Mouse (Mus musculus): Measurements from ENCODE around the gene Pef1. TPM values are rescaled to one million over a fixed set of nuclear protein-coding genes. Genes with fewer than 3 reads are reported as not detected.

Pef1 gene
- polyA plus RNA-seq, 1 experiment from 2014 or later: 69.1 TPM

DNA sequence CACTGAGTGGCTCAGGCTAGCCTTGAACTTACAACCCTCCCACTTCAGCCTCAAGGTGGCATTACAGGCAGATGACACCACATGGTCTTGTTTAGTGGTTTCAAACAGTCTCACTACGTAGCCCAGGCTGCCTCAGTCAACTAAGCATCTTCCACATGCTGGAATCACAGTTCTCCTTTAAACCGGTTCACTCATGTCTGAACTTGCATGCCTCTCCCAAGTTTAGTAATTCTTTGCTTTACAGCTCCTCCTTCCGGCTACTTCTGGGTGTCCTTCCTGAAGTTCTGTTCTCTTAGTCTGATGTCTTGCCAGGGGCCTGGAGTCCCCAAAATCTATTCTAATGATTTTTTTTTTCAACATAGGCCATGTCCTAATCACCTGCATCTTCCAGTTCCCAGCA, 51.9 kb downstream of the Pef1 start:
- Histone ChIP-seq H3K4me2 (no peak overlapping the region), H3K4me3 (no peak overlapping the region), H3K36me3 (no peaks in the 10 kb centered on the region), H3K27me3 (peaks cover 9% of the 10 kb centered on the region), H3K9me3 (no peaks in the 10 kb centered on the region), H3K9ac (no peak overlapping the region), H3K27ac (replicated peaks) (no peak overlapping the region), H3K4me1 (replicated peaks) (no peaks in the 10 kb centered on the region)
- 87% methylated on average over 3 of the region's 3 CpGs for whole genome bisulfite sequencing
- ATAC-seq (ENCODE audit: low FRiP score, low read depth): no peak

DNA sequence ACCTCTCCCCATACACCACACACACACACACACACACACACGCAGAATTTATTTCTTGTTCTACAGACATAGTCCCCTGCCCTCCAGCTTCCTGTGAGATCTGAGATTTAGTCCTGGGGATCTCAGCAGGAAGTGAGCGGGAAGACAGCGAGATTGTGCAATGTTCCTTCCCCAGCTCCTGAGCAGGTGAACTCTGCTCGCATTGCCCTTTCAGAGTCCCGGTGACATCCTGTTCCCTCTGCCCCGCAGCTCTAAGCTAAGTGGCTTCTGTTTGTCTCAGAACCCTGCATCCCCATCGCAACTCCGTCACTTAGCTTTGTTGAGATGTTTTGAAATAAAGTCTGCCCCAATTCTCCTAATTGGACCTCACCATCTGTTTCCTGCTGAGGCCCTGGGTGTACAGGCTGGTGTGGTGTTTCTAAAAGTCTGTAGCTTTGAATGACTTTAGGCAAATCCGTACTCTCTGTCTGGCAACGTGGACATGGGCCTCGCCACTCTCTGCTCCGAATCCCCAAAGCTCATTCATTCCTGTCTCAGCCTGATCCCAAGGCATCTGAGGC, 54.5 kb downstream of the Pef1 start:
- Histone ChIP-seq H3K4me2 (no peak overlapping the region), H3K36me3 (no peaks in the 10 kb centered on the region), H3K27me3 (peaks cover 11% of the 10 kb centered on the region), H3K9ac (no peak overlapping the region), H3K9me3 (no peaks in the 10 kb centered on the region), H3K27ac (replicated peaks) (no peak overlapping the region), H3K4me3 (no peak overlapping the region), H3K4me1 (replicated peaks) (no peaks in the 10 kb centered on the region)
- WGBS: 82% methylated on average over 12 of the region's 12 CpGs
- no peak for ATAC-seq (ENCODE audit: low FRiP score, low read depth)

DNA sequence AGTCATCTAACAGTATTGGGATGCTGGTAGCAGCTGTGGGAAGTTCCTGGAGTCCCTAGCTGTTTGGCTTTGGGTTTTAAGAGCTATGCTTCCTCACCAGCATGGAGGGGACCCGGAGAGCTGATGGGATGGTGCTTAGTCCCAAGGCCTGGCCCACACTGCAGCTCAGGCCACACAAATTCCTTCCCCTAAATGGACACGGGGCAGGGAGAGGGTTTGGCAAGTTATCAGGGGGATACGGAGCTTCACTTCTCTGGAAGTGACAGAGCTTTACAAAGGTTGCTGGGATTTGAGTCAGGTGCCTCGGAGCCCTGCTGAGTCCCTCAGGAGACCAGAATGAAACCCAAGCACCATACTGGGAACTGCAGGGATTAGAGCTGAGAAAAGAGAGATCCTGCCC, 59.0 kb downstream of the Pef1 start:
- no peak overlapping the region for H3K27ac ChIP-seq (replicated peaks)
- no peaks in the 10 kb centered on the region for H3K36me3 ChIP-seq
- H3K4me3 ChIP-seq: no peak overlapping the region
- no peak overlapping the region for H3K9ac ChIP-seq
- H3K9me3 ChIP-seq: no peaks in the 10 kb centered on the region
- peaks cover 30% of the 10 kb centered on the region for H3K27me3 ChIP-seq
- no peak overlapping the region for H3K4me2 ChIP-seq
- WGBS: 21% methylated on average over 4 of the region's 4 CpGs
- ATAC-seq (ENCODE audit: low FRiP score, low read depth): no peak
- peaks cover 7% of the 10 kb centered on the region for H3K4me1 ChIP-seq (replicated peaks)

DNA sequence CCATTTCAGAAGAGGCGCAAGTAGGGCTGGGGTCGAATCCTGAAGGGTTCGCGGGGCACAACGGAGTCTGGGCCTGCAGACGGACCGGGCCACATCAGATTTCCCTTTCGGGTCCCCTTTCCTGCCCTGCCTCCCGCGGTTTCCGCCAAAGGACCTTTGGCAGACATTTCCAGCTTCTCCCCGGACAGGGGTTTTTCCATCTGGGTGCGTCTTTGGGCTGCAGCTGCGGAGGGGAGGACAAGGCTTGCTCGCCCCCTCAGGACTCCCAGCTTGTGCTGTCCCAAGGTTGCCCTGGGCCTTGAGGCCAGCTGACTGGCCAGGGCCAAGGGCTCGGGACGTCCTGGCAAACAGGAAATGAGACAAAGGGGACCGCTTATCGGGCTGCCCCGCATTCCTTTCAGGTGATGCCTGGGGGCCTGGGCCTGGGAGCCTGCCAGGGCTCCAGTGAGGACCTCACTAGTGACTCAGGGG, 61.1 kb downstream of the Pef1 start:
- Histone ChIP-seq H3K9me3 (no peaks in the 10 kb centered on the region), H3K4me1 (replicated peaks) (peaks cover 12% of the 10 kb centered on the region), H3K4me2 (peak overlapping the region; percentile 34), H3K27ac (replicated peaks) (no peak overlapping the region), H3K4me3 (no peak overlapping the region), H3K9ac (no peak overlapping the region), H3K36me3 (no peaks in the 10 kb centered on the region), H3K27me3 (peaks cover 33% of the 10 kb centered on the region)
- 7% methylated on average over 20 of the region's 20 CpGs for WGBS
- no peak for ATAC-seq (ENCODE audit: low FRiP score, low read depth)

DNA sequence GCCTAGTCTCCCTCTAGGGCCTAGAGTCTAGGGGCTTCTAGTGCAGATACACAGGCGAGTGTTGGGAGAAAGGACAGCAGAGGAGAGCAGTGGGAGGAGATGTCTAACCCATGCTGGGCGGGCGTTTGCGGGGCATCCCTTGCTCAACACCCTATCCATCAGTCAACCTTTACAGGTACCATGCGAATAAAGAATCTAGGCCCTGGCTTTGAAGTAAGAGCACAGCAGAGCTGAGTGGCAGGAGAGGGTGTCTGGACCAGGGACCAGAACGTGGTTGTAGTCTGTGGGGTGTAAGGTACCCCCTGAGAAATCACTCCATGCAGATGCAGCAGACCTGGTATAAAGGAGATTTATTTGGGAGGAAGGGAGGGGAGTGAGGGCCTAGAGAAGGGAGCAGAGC, 61.8 kb downstream of the Pef1 start:
- Histone ChIP-seq H3K4me2 (no peak overlapping the region), H3K27ac (replicated peaks) (no peak overlapping the region), H3K9ac (no peak overlapping the region), H3K36me3 (no peaks in the 10 kb centered on the region), H3K4me3 (no peak overlapping the region), H3K9me3 (no peaks in the 10 kb centered on the region), H3K4me1 (replicated peaks) (peaks cover 17% of the 10 kb centered on the region), H3K27me3 (peaks cover 33% of the 10 kb centered on the region)
- WGBS: 75% methylated on average over 6 of the region's 6 CpGs
- ATAC-seq (ENCODE audit: low FRiP score, low read depth): no peak

DNA sequence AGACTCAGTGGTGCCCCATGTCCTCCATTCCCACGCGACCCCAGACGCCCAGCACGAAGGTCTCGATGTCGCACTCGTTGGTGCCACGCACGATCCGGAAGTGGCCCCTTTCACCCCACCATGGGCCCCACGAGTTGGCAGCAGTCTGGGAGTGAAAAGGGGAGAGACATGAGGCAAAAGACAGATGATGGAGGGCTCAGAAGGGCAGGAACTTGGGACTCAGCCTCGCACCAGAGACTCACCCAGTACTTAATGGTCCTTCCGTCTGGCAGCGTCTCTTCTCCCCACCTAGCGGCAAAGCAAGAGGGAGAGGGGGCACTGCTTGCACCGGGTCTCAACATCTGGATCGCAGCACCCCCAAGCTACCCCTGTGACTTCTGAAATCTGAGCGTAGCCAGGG, 63.7 kb downstream of the Pef1 start:
- no peak for ATAC-seq (ENCODE audit: low FRiP score, low read depth)
- H3K27me3 ChIP-seq: peaks cover 33% of the 10 kb centered on the region
- no peaks in the 10 kb centered on the region for H3K36me3 ChIP-seq
- H3K27ac ChIP-seq (replicated peaks): no peak overlapping the region
- H3K9ac ChIP-seq: no peak overlapping the region
- peaks cover 17% of the 10 kb centered on the region for H3K4me1 ChIP-seq (replicated peaks)
- WGBS: 85% methylated on average over 18 of the region's 18 CpGs
- no peak overlapping the region for H3K4me2 ChIP-seq
- no peaks in the 10 kb centered on the region for H3K9me3 ChIP-seq
- no peak overlapping the region for H3K4me3 ChIP-seq

DNA sequence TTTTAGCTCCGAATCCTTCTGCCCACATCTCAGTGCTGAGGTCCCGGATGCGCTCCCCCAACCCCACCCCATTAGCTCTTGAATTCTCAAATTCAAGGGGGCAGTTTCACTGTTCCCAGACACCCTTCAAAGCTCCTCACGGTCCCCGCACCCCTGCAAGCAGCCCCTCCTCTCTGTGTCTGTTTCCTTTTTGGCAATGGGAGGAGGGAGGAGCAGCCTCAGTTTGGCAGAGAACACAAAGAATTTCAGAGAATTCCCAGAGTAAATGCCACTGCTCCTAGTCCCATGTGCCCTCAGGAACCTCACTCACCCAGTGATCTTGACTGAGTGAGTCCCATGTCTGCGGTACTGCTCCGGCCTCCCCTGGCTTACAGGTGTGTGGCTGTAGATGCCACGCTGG, 64.2 kb downstream of the Pef1 start:
- H3K4me3 ChIP-seq: no peak overlapping the region
- peaks cover 31% of the 10 kb centered on the region for H3K27me3 ChIP-seq
- H3K36me3 ChIP-seq: no peaks in the 10 kb centered on the region
- peaks cover 17% of the 10 kb centered on the region for H3K4me1 ChIP-seq (replicated peaks)
- no peak overlapping the region for H3K27ac ChIP-seq (replicated peaks)
- no peak overlapping the region for H3K9ac ChIP-seq
- no peak for ATAC-seq (ENCODE audit: low FRiP score, low read depth)
- H3K4me2 ChIP-seq: no peak overlapping the region
- H3K9me3 ChIP-seq: no peaks in the 10 kb centered on the region
- WGBS: 73% methylated on average over 8 of the region's 8 CpGs

DNA sequence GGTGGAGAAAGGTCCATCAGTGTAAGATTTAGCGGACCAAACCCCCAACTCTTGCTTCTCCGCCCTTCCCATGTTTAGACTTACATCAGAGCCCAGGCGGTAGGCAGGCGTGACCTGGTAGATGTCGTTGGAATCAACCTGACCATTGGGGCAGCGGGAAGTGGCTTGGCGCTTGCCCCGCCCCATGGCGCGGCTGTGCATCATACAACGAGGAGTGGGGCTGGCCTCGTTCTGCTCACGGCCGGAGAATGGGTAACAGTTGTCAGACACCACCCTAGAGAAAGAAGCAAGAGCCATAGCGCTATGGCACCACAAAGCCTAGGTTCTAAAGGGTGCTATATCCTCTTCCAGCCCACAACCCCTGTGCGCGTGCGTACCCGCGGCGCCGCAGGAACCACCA, 65.0 kb downstream of the Pef1 start:
- Histone ChIP-seq H3K27me3 (peaks cover 26% of the 10 kb centered on the region), H3K4me2 (peak overlapping the region; percentile 21), H3K27ac (replicated peaks) (no peak overlapping the region), H3K36me3 (no peaks in the 10 kb centered on the region), H3K4me3 (no peak overlapping the region), H3K9me3 (no peaks in the 10 kb centered on the region), H3K4me1 (replicated peaks) (peaks cover 17% of the 10 kb centered on the region), H3K9ac (no peak overlapping the region)
- 55% methylated on average over 22 of the region's 22 CpGs for whole genome bisulfite sequencing
- no peak for ATAC-seq (ENCODE audit: low FRiP score, low read depth)

DNA sequence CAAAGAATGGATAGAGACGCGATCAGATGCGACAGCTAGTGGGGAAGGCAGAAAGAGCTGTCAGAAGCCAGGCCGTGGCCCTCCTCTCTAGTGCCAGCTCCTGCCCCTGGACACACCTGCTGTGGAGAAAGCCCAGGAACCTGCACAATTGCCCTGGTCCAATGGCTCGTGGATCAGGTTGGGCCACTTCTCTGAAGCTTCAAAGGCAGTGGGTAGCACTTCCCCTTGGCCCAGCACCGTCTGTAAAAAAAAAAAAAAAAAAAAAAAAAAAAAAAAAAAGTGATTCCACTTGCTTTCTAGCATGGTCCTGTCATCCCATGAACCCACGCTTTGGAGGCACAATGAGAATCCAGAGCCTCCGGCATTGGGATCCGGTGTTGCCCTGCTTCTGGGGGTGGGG, 65.5 kb downstream of the Pef1 start:
- H3K27ac ChIP-seq (replicated peaks): no peak overlapping the region
- ATAC-seq (ENCODE audit: low FRiP score, low read depth): no peak
- WGBS: 39% methylated on average over 9 of the region's 9 CpGs
- no peaks in the 10 kb centered on the region for H3K9me3 ChIP-seq
- peak overlapping the region; percentile 32 for H3K4me2 ChIP-seq
- peaks cover 24% of the 10 kb centered on the region for H3K27me3 ChIP-seq
- H3K4me3 ChIP-seq: no peak overlapping the region
- H3K4me1 ChIP-seq (replicated peaks): peaks cover 17% of the 10 kb centered on the region
- H3K9ac ChIP-seq: no peak overlapping the region
- no peaks in the 10 kb centered on the region for H3K36me3 ChIP-seq

DNA sequence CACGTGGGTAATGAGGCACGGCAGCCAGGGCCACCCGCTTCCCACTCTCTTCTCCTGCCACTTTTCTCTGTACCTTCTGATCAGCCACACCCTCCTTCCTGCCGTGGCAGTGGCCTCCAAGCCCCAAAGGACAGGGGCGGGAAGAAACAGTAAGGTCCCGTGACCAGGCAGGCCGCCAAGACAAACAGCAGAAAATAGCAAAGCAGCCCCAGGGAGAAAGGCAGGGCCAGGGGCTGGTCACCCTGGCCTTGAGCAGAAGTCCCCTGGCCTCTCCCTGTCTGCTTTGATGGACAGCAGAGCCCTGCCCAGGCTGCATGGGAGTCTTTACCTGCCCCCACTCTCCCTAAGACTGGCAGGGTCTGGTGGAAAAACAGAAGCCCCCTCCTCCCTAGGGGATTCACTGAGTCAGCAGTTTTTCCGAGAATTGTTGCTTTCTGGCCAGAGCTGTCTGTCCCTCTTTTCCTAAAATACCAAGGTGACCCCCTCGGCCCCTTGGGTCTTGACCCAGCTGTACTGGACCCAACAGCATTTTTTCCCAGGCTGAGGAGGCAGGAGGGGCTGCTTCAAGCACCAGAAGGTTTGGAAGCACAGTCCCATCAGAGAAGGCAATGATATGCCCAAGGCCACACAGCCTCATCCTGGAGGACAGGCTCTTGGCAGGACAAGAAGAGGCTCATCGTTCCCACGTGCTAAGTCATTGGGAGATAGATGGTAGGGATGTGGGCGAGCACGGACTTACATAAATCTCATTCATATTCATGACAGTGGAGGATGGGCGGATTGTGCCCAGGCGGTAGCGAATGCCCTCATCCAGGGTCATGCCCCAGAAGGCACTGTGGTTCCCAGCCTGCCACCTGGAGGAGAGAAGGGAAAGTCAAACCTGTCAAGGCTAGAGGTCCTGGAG, 66.2 kb downstream of the Pef1 start:
- WGBS: 27% methylated on average over 16 of the region's 16 CpGs
- Histone ChIP-seq H3K9ac (no peak overlapping the region), H3K4me3 (no peak overlapping the region), H3K9me3 (no peaks in the 10 kb centered on the region), H3K4me1 (replicated peaks) (peaks cover 12% of the 10 kb centered on the region), H3K27ac (replicated peaks) (no peak overlapping the region), H3K36me3 (no peaks in the 10 kb centered on the region), H3K27me3 (peaks cover 24% of the 10 kb centered on the region), H3K4me2 (peak overlapping the region; percentile 32)
- ATAC-seq (ENCODE audit: low FRiP score, low read depth): 0 out of 2 replicates have a peak, but pooled peaks have one; percentile 20

DNA sequence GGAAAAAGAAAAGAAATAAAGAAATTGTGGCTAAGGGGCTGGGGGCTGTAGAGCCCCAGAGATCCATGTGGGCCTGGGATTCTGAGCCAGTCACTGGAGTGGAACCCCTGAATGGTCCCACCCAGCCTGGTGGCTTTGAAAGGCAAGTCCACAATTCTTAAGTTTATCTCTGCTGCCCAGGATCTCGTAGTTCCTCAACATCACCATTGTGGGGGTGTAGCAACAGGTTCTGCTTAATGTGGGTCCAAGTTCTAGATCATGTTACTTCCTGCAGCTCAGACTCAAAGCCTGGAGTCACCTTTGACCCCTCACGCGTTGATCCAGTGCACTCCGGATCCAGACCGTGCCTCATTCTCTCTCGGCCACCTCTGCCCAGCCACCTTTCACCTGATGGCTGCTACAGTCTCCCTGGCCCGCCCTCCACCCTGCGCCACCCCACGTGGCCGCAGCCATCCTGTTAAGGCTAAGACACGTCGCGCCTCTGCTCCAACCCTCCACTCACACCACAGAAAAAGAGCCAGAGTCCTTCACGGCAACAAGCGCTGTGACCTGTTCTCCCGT, 67.1 kb downstream of the Pef1 start:
- Histone ChIP-seq H3K4me1 (replicated peaks) (peaks cover 14% of the 10 kb centered on the region), H3K9me3 (no peaks in the 10 kb centered on the region), H3K27me3 (peaks cover 26% of the 10 kb centered on the region), H3K9ac (no peak overlapping the region), H3K36me3 (no peaks in the 10 kb centered on the region), H3K27ac (replicated peaks) (no peak overlapping the region), H3K4me3 (no peak overlapping the region), H3K4me2 (no peak overlapping the region)
- ATAC-seq (ENCODE audit: low FRiP score, low read depth): no peak
- 82% methylated on average over 16 of the region's 16 CpGs for WGBS

DNA sequence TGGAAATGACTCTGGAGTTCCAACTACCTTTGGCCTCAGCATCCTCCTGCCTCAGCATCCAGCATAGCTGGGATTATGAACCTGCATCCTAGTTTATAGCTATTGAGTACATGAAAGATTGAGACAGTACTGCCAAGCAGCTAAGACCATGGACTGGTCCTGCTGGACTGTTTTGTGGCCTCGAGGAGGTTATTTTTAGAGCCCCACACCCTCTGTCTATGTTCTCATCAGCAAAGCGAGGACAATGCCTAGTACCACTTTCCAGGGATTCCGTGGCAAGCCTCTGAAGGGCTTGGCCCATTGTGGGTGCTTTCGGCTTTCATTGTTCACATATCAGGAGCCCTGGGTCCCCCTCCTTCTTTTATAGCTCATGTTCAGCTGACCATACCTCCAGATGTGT, 68.0 kb downstream of the Pef1 start:
- no peak overlapping the region for H3K4me3 ChIP-seq
- H3K27ac ChIP-seq (replicated peaks): no peak overlapping the region
- no peaks in the 10 kb centered on the region for H3K36me3 ChIP-seq
- H3K27me3 ChIP-seq: peaks cover 33% of the 10 kb centered on the region
- H3K9me3 ChIP-seq: no peaks in the 10 kb centered on the region
- H3K4me1 ChIP-seq (replicated peaks): peaks cover 21% of the 10 kb centered on the region
- H3K9ac ChIP-seq: no peak overlapping the region
- no peak for ATAC-seq (ENCODE audit: low FRiP score, low read depth)
- no peak overlapping the region for H3K4me2 ChIP-seq
- WGBS: 86% methylated on average over 4 of the region's 4 CpGs

Measured in hindbrain, embryonic 15.5 days (tissue).